Mouse (Mus musculus) ES-Bruce4 (cell line): ENCODE data around the gene Hspa8.
A peak's percentile ranks its signal among the peaks of the same experiment; 100 is the strongest.

ENCODE experiments used
- CTCF ChIP-seq: IDR thresholded peaks from one replicate; pipeline ENCODE4 v1.8.1; 2011; ENCODE audit warnings: low read depth, low read length
- EP300 ChIP-seq: IDR thresholded peaks from 2 replicates; pipeline ENCODE4 v1.6.1; 2011; ENCODE audit warnings: low read depth, low read length; ENCODE audit not compliant: insufficient read depth

- TF ChIP-seq CTCF (no peak), EP300 (peak; percentile 63; the same call in 1 of the 2 replicates)
Measured at GRCm38 (mm10) chr9:40800675-40801612, at the start of gene Hspa8.
